Mouse (Mus musculus) liver, embryonic 14.5 days (tissue): Measurements from ENCODE around the gene Cnot10.

Experiments used
- CTCF ChIP-seq: IDR thresholded peaks from 2 replicates; pipeline ENCODE4 v1.5.1; 2016; ENCODE audit warnings: antibody characterized with exemption, low read depth, control low read depth
- EP300 ChIP-seq: IDR thresholded peaks from 2 replicates; pipeline ENCODE4 v1.6.1; 2016; ENCODE audit warnings: antibody characterized with exemption, low read depth

- TF ChIP-seq CTCF (no peak), EP300 (no peak)
Measured at GRCm38 (mm10) chr9:114673626-114674025, 33.6 kb upstream of the Cnot10 start.
